25 mouse cellular contexts compared by ENCODE assay signal in genomic region chr16:55756764-55757421, GRCm38 (mm10).
DNase-seq lines count a peak whose midpoint lies in the region; ATAC-seq and TF ChIP-seq lines count a peak whose summit lies in the region.
"Had no signal": no experiment of that assay in that cellular context is flagged by ENCODE, and none has a peak within 500 bp of the region (broad histone marks: within the 10 kb centered on the region; RNA-seq: fewer than 3 reads in every experiment).

No protein-coding gene starts in this region.

- H3K4me1 ChIP-seq in lung, adult 2 months (ENCODE audit: control insufficient read depth, insufficient read depth, low read length): peaks cover 3% of the 10 kb centered on the region; the same call in 1 of the 2 replicates
- H3K4me1 ChIP-seq in hindbrain, embryonic 10.5 days (replicated peaks): no peaks in the 10 kb centered on the region
- H3K4me1 ChIP-seq: forebrain, embryonic 12.5 days; midbrain, embryonic 12.5 days had no signal

- no peaks in the 10 kb centered on the region for H3K36me3 ChIP-seq in hindbrain, embryonic 10.5 days
- H3K36me3 ChIP-seq: embryonic facial prominence, embryonic 13.5 days; forebrain, embryonic 12.5 days; G1E; midbrain, embryonic 12.5 days had no signal

- TF ChIP-seq CTCF in lung, adult 2 months (IDR thresholded peaks at IDR 0.05; ENCODE audit: insufficient read depth, low read length): no peak

- no peak overlapping the region for H3K27ac ChIP-seq in hindbrain, embryonic 10.5 days
- H3K27ac ChIP-seq: embryonic facial prominence, embryonic 13.5 days; forebrain, embryonic 12.5 days; liver, embryonic 14.5 days; midbrain, embryonic 12.5 days had no signal

- WGBS in lung, adult 2 months: 60% methylated on average over 15 of the region's 15 CpGs
- WGBS in hindbrain, embryonic 10.5 days: 92% methylated on average over 15 of the region's 15 CpGs

- peak; percentile 38 for ATAC-seq in CD4-positive, CD25-positive, alpha-beta regulatory T cell, adult 4 months
- ATAC-seq: hindbrain, embryonic 16.5 days had no signal

- TF ChIP-seq POLR2A in lung, adult 2 months (IDR thresholded peaks at IDR 0.05; ENCODE audit: borderline replicate concordance, extremely low read depth, low read depth, low read length): no peak

- DNase-seq in lung, adult 18-20 months: peak; percentile 18 to 54
- no peak for DNase-seq in lung, postnatal 14 days
- DNase-seq in lung, adult 2 months: peak; percentile 36
- peak; percentile 64 for DNase-seq in lung, postnatal 36 days
- no peak for DNase-seq in adrenal gland, adult (ENCODE audit: inconsistent age in 2 of 2, low spot score in 1 of 2)
- DNase-seq in layer of hippocampus, adult 8-10 months (ENCODE audit: low spot score in 2 of 2): no peak
- DNase-seq in hindbrain, embryonic 10.5 days (ENCODE audit: low spot score): no peak
- DNase-seq: adrenal gland, postnatal 14 days; cerebellum, adult 11-12 months; cerebellum, postnatal 10 days; gastrocnemius, postnatal 14 days; heart, postnatal 14 days; kidney, adult 11 months; kidney, postnatal 14 days; retina, postnatal 1 day; right cerebral cortex, postnatal 25 days; spleen, adult 18-20 months; thymus, postnatal 4 days had no signal

- peak overlapping the region; percentile 37 for H3K4me3 ChIP-seq in lung, adult 2 months (replicated peaks; ENCODE audit: extremely low read depth, low read depth, low read length)
- no peak overlapping the region for H3K4me3 ChIP-seq in hindbrain, embryonic 10.5 days
- H3K4me3 ChIP-seq: embryonic facial prominence, embryonic 13.5 days; forebrain, embryonic 12.5 days; midbrain, embryonic 12.5 days had no signal

- no peaks in the 10 kb centered on the region for H3K9me3 ChIP-seq in hindbrain, embryonic 10.5 days
- H3K9me3 ChIP-seq: embryonic facial prominence, embryonic 13.5 days; forebrain, embryonic 12.5 days; G1E; midbrain, embryonic 12.5 days had no signal

- no peaks in the 10 kb centered on the region for H3K27me3 ChIP-seq in hindbrain, embryonic 10.5 days (ENCODE audit: insufficient read depth, poor library complexity, severe bottlenecking)
- H3K27me3 ChIP-seq: embryonic facial prominence, embryonic 13.5 days; forebrain, embryonic 12.5 days; midbrain, embryonic 12.5 days had no signal

Comparison
In these comparisons a context has a peak if more than half of its experiments do, and no peak if none do; other contexts are left out.
1. DNase-seq: peak in lung, adult 18-20 months (2 of 2), lung, adult 2 months (single experiment) and lung, postnatal 36 days (single experiment); none in lung, postnatal 14 days (single experiment), adrenal gland, adult (0 of 2), layer of hippocampus, adult 8-10 months (0 of 2) and hindbrain, embryonic 10.5 days (single experiment).